Mouse (Mus musculus): ENCODE data around the gene Cntnap5a.

DNA sequence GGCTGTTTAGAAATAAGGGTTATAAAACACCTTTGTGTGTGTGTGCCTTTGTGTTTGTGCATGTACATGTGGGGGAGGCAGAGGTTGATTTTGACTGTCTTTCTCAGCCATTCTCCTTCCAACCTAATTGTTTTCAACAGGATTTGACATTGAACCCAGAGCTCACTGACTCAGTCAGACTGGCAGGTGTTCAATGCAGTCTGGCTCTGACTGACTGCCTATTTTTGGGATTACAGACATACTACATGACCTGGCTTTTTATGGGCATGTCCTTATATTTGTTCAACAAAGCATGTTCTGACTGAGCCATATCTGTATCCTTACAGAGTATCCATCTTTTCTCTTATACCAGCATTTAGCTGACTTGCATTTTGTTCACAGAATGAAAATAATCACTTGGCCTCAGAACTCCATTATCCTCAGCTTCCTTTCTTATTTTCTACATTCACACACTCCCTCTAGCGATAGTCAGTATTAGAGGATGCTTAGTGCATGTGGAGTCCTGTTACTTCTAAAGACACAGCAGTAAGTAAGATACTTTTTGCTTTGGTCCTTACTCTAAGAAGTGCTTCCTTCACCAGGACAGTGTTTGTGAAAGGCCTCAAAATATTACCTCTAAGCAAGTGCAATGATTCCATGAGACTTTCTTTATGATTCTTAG, 717.6 kb downstream of the Cntnap5a start:
- TF ChIP-seq CTCF (IDR thresholded peaks at IDR 0.05; ENCODE audit: low read depth, low read length) (no peak), POLR2A (IDR thresholded peaks at IDR 0.05; ENCODE audit: insufficient read depth, low read length) (no peak), EP300 (IDR thresholded peaks at IDR 0.05; ENCODE audit: insufficient read depth, low read depth, low read length) (no peak)

Measured in ES-Bruce4 (cell line).